13 mouse cellular contexts compared by ENCODE assay signal in genomic region chr2:3658900-3659299, GRCm38 (mm10).
A peak's percentile ranks its signal among the peaks of the same experiment; 100 is the strongest.
DNase-seq lines count a peak whose midpoint lies in the region; ATAC-seq and TF ChIP-seq lines count a peak whose summit lies in the region.
"Had no signal": no experiment of that assay in that cellular context is flagged by ENCODE, and none has a peak within 500 bp of the region (broad histone marks: within the 10 kb centered on the region; RNA-seq: fewer than 3 reads in every experiment).

No protein-coding gene starts in this region.

- intact Hi-C loops in heart, postnatal 10 days (cut with DNase I): no loop called here

- no peak for TF ChIP-seq POLR2A in small intestine, adult 2 months (IDR thresholded peaks at IDR 0.05; ENCODE audit: low read depth, low read length)

- no peak overlapping the region for H3K9ac ChIP-seq in heart, embryonic 16.5 days (ENCODE audit: low read length)
- H3K9ac ChIP-seq in midbrain, embryonic 11.5 days (ENCODE audit: low read length): no peak overlapping the region
- no peak overlapping the region for H3K9ac ChIP-seq in midbrain, postnatal 0 days (replicated peaks; ENCODE audit: low read length, poor library complexity, severe bottlenecking)
- no peak overlapping the region for H3K9ac ChIP-seq in liver, embryonic 16.5 days (ENCODE audit: low read depth, low read length)

- H3K27me3 ChIP-seq in heart, embryonic 16.5 days (ENCODE audit: control insufficient read depth, insufficient read depth, low read length): no peaks in the 10 kb centered on the region
- no peaks in the 10 kb centered on the region for H3K27me3 ChIP-seq in midbrain, embryonic 11.5 days (ENCODE audit: control insufficient read depth, insufficient read depth, low read length)
- H3K27me3 ChIP-seq in midbrain, postnatal 0 days (ENCODE audit: insufficient read depth, low read length): no peaks in the 10 kb centered on the region
- no peaks in the 10 kb centered on the region for H3K27me3 ChIP-seq in liver, embryonic 16.5 days (ENCODE audit: control insufficient read depth, insufficient read depth, low read depth, low read length)
- H3K27me3 ChIP-seq in small intestine, adult 2 months (ENCODE audit: control insufficient read depth, insufficient read depth, low read length): no peaks in the 10 kb centered on the region
- H3K27me3 ChIP-seq: Patski had no signal

- ATAC-seq in heart, embryonic 16.5 days (replicated peaks; ENCODE audit: extremely low read depth, insufficient read depth, low FRiP score): 0 out of 2 replicates have a peak, but pooled peaks have one; percentile 24
- ATAC-seq in midbrain, embryonic 11.5 days (ENCODE audit: low FRiP score): peak; percentile 46; the same call in 1 of the 2 replicates
- no peak for ATAC-seq in midbrain, postnatal 0 days (ENCODE audit: low FRiP score)
- ATAC-seq in liver, embryonic 16.5 days (ENCODE audit: low read depth): no peak
- no peak for ATAC-seq in megakaryocyte progenitor cell, adult 5-6 weeks (replicated peaks; ENCODE audit: poor library complexity)

- H3K4me2 ChIP-seq in heart, embryonic 16.5 days (ENCODE audit: low read depth, low read length): 0 out of 2 replicates have a peak overlapping the region, but pooled peaks have one; percentile 5
- H3K4me2 ChIP-seq in midbrain, embryonic 11.5 days: no peak overlapping the region
- H3K4me2 ChIP-seq in midbrain, postnatal 0 days (ENCODE audit: low read depth, low read length, poor library complexity, severe bottlenecking): no peak overlapping the region
- H3K4me2 ChIP-seq in liver, embryonic 16.5 days (ENCODE audit: low read depth, low read length): no peak overlapping the region

- DNase-seq in heart, postnatal 10 days: no peak
- no peak for DNase-seq in midbrain, embryonic 11.5 days (ENCODE audit: low spot score, missing footprints)
- DNase-seq in midbrain, postnatal 0 days (ENCODE audit: low spot score): no peak
- no peak for DNase-seq in neural tube, embryonic 10.5 days (ENCODE audit: extremely low spot score, low spot score)
- DNase-seq: adrenal gland, adult 2 months; cerebellum, adult 11 months; heart, adult 2 months; kidney, postnatal 14 days had no signal

- no peaks in the 10 kb centered on the region for H3K9me3 ChIP-seq in heart, embryonic 16.5 days (replicated peaks; ENCODE audit: control insufficient read depth, low read length)
- H3K9me3 ChIP-seq in midbrain, embryonic 11.5 days (ENCODE audit: control insufficient read depth, low read length): no peaks in the 10 kb centered on the region
- no peaks in the 10 kb centered on the region for H3K9me3 ChIP-seq in midbrain, postnatal 0 days (ENCODE audit: low read length)
- H3K9me3 ChIP-seq in liver, embryonic 16.5 days (replicated peaks; ENCODE audit: control insufficient read depth, low read length): no peaks in the 10 kb centered on the region

- WGBS in heart, embryonic 16.5 days: 24% methylated on average over 4 of the region's 4 CpGs
- 10% methylated on average over 4 of the region's 4 CpGs for WGBS in midbrain, embryonic 11.5 days
- WGBS in midbrain, postnatal 0 days: 14% methylated on average over 4 of the region's 4 CpGs
- 16% methylated on average over 4 of the region's 4 CpGs for WGBS in liver, embryonic 16.5 days (ENCODE audit: insufficient replicate concordance)
- 56% methylated on average over 4 of the region's 4 CpGs for WGBS in small intestine, adult 2 months

- H3K27ac ChIP-seq in heart, embryonic 16.5 days (ENCODE audit: low read length): peak overlapping the region; percentile 68
- H3K27ac ChIP-seq in midbrain, embryonic 11.5 days (ENCODE audit: low read depth, low read length): no peak overlapping the region
- H3K27ac ChIP-seq in midbrain, postnatal 0 days (ENCODE audit: low read depth, low read length): no peak overlapping the region
- peak overlapping the region; percentile 65 for H3K27ac ChIP-seq in liver, embryonic 16.5 days (ENCODE audit: low read length)
- H3K27ac ChIP-seq in small intestine, adult 2 months (ENCODE audit: insufficient read depth, low read depth, low read length): peak overlapping the region; percentile 65; the same call in 1 of the 2 replicates
- H3K27ac ChIP-seq: heart, adult 2 months had no signal

- H3K36me3 ChIP-seq in heart, embryonic 16.5 days (ENCODE audit: control insufficient read depth, insufficient read depth): no peaks in the 10 kb centered on the region
- H3K36me3 ChIP-seq in midbrain, embryonic 11.5 days (ENCODE audit: control insufficient read depth, insufficient read depth, low read length): no peaks in the 10 kb centered on the region
- no peaks in the 10 kb centered on the region for H3K36me3 ChIP-seq in midbrain, postnatal 0 days (ENCODE audit: insufficient read depth, low read length)
- no peaks in the 10 kb centered on the region for H3K36me3 ChIP-seq in liver, embryonic 16.5 days (ENCODE audit: control insufficient read depth, insufficient read depth)
- H3K36me3 ChIP-seq in small intestine, adult 2 months (ENCODE audit: control insufficient read depth, insufficient read depth, low read length): no peaks in the 10 kb centered on the region

- peaks cover 12% of the 10 kb centered on the region; the same call in 1 of the 2 replicates for H3K4me1 ChIP-seq in heart, embryonic 16.5 days (ENCODE audit: control insufficient read depth, insufficient read depth, low read length)
- H3K4me1 ChIP-seq in midbrain, embryonic 11.5 days (ENCODE audit: control insufficient read depth, insufficient read depth, low read length): no peaks in the 10 kb centered on the region
- H3K4me1 ChIP-seq in midbrain, postnatal 0 days (ENCODE audit: insufficient read depth, low read length): no peaks in the 10 kb centered on the region
- peaks cover 16% of the 10 kb centered on the region for H3K4me1 ChIP-seq in liver, embryonic 16.5 days (ENCODE audit: control insufficient read depth, low read depth, low read length)
- peaks cover 7% of the 10 kb centered on the region; the same call in 1 of the 2 replicates for H3K4me1 ChIP-seq in small intestine, adult 2 months (ENCODE audit: control insufficient read depth, insufficient read depth, insufficient read length, low read length)

- TF ChIP-seq CTCF in midbrain, postnatal 0 days (IDR thresholded peaks at IDR 0.05): no peak
- no peak for TF ChIP-seq CTCF in small intestine, adult 2 months (IDR thresholded peaks at IDR 0.05; ENCODE audit: extremely low read depth, insufficient read length, insufficient replicate concordance, low read depth, low read length)

- no peak overlapping the region for H3K4me3 ChIP-seq in heart, embryonic 16.5 days (ENCODE audit: low read length)
- no peak overlapping the region for H3K4me3 ChIP-seq in midbrain, embryonic 11.5 days (ENCODE audit: low read depth, low read length)
- no peak overlapping the region for H3K4me3 ChIP-seq in midbrain, postnatal 0 days (ENCODE audit: low read depth, low read length)
- no peak overlapping the region for H3K4me3 ChIP-seq in liver, embryonic 16.5 days (ENCODE audit: low read depth, low read length)
- H3K4me3 ChIP-seq in small intestine, adult 2 months (ENCODE audit: low read depth, low read length): no peak overlapping the region
- H3K4me3 ChIP-seq: heart, adult 2 months had no signal

Comparison
In these comparisons a context has a peak if more than half of its experiments do, and no peak if none do; other contexts are left out.
1. ATAC-seq: peak in heart, embryonic 16.5 days (single experiment) and midbrain, embryonic 11.5 days (single experiment); none in midbrain, postnatal 0 days (single experiment), liver, embryonic 16.5 days (single experiment) and megakaryocyte progenitor cell, adult 5-6 weeks (single experiment).
2. H3K27ac ChIP-seq: peak in heart, embryonic 16.5 days (single experiment), liver, embryonic 16.5 days (single experiment) and small intestine, adult 2 months (single experiment); none in midbrain, embryonic 11.5 days (single experiment) and midbrain, postnatal 0 days (single experiment).